Comparison of ENCODE assay signal across 7 mouse cellular contexts in the genomic region with DNA sequence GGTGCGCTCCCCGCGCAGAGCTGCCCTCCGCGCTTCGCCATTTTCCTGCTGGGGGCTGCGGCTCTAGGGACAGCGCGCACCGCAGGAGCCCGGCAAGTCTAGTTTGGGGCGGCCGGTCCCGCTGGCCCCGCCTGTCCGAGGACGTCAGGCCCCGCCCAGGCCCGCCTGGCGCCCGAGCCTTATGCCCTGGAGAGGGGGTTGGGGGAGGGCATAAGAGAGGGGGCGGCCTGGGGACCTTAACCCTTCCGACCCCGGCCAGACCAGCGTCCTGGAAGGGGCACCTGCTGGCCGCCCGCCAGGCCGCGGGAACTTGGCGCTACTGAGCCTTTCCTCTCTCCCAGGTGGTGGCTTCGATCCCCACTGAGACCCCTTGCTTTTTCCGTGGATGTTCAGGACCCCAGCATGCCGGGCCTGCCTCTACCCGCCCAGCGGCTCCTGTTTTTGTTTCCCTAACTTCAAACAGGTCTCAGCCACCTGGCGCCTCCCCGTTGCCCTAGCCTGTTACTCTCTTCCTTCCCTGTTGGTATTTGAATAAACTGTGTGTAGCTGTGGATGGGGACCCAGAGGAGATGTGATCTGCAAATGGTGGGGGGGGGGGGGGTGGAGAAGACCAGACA. TPM values are rescaled to one million over a fixed set of nuclear protein-coding genes. Genes with fewer than 3 reads are reported as not detected.
DNase-seq lines count a peak whose midpoint lies in the region; ATAC-seq and TF ChIP-seq lines count a peak whose summit lies in the region.

A gene (minus strand): TSS at position 98 of the 617 bp plus-strand sequence.

- no peak for TF ChIP-seq EP300 in MEL (IDR thresholded peaks at IDR 0.05; ENCODE audit: low read depth in 1 of 2, low read length in 2 of 2)

- H3K27ac ChIP-seq in MEL (ENCODE audit: control insufficient read depth, low read depth, low read length) = no peak within 1 kb of the TSS
- H3K27ac ChIP-seq in bone marrow macrophage, adult 2 months (ENCODE audit: insufficient read depth, low read depth, low read length) = no peak within 1 kb of the TSS
- no peak within 1 kb of the TSS for H3K27ac ChIP-seq in forebrain, embryonic 16.5 days (ENCODE audit: low read length)
- H3K27ac ChIP-seq in hindbrain, embryonic 12.5 days = no peak within 1 kb of the TSS
- H3K27ac ChIP-seq in limb, embryonic 14.5 days (replicated peaks; ENCODE audit: low read depth, low read length) = no peak within 1 kb of the TSS
- no peak within 1 kb of the TSS for H3K27ac ChIP-seq in midbrain, embryonic 14.5 days (replicated peaks; ENCODE audit: low read depth, low read length)

- no peak for TF ChIP-seq CTCF in MEL (IDR thresholded peaks at IDR 0.05 in 2 of 3, conservative IDR thresholded peaks at IDR 0.05 in 1 of 3; ENCODE audit: control insufficient read depth in 1 of 3, insufficient read depth in 1 of 3, low read depth in 2 of 3, low read length in 3 of 3, poor library complexity in 1 of 3, severe bottlenecking in 1 of 3)
- TF ChIP-seq CTCF in bone marrow macrophage, adult 2 months (IDR thresholded peaks at IDR 0.05; ENCODE audit: low read depth, low read length) = no peak

- peak; percentile 73 for ATAC-seq in forebrain, embryonic 16.5 days
- peak; percentile 24; the same call in 1 of the 2 replicates for ATAC-seq in hindbrain, embryonic 12.5 days (ENCODE audit: low FRiP score)
- ATAC-seq in limb, embryonic 14.5 days (ENCODE audit: low FRiP score, low read depth) = peak; percentile 46; the same call in 1 of the 2 replicates
- ATAC-seq in midbrain, embryonic 14.5 days (ENCODE audit: low FRiP score, low TSS enrichment) = peak; percentile 51; the same call in 1 of the 2 replicates

- H3K27me3 ChIP-seq in MEL (ENCODE audit: control insufficient read depth in 1 of 2, insufficient read depth in 2 of 2, low read length in 2 of 2) = no peaks in the 10 kb centered on the region
- H3K27me3 ChIP-seq in forebrain, embryonic 16.5 days (replicated peaks; ENCODE audit: control insufficient read depth, insufficient read depth, low read length) = no peaks in the 10 kb centered on the region; the same call in none of the 2 replicates
- H3K27me3 ChIP-seq in hindbrain, embryonic 12.5 days = peaks cover 54% of the 10 kb centered on the region
- peaks cover 22% of the 10 kb centered on the region for H3K27me3 ChIP-seq in limb, embryonic 14.5 days (ENCODE audit: control insufficient read depth, insufficient read depth, low read length)
- H3K27me3 ChIP-seq in midbrain, embryonic 14.5 days (ENCODE audit: control insufficient read depth, insufficient read depth, low read length) = peaks cover 34% of the 10 kb centered on the region

- under 1% methylated on average over 31 of the region's 37 CpGs for WGBS in forebrain, embryonic 16.5 days
- WGBS in hindbrain, embryonic 12.5 days = under 1% methylated on average over 37 of the region's 37 CpGs
- 0% methylated on average over 29 of the region's 37 CpGs for WGBS in limb, embryonic 14.5 days
- WGBS in midbrain, embryonic 14.5 days = under 1% methylated on average over 36 of the region's 37 CpGs

- H3K36me3 ChIP-seq in MEL (ENCODE audit: control insufficient read depth in 1 of 2, insufficient read depth in 2 of 2, low read length in 2 of 2) = no peaks in the 10 kb centered on the region; a peak in 1 of 4 replicates
- H3K36me3 ChIP-seq in forebrain, embryonic 16.5 days (ENCODE audit: control insufficient read depth, insufficient read depth) = no peaks in the 10 kb centered on the region
- no peaks in the 10 kb centered on the region for H3K36me3 ChIP-seq in hindbrain, embryonic 12.5 days
- H3K36me3 ChIP-seq in limb, embryonic 14.5 days (ENCODE audit: control insufficient read depth, insufficient read depth, low read length) = no peaks in the 10 kb centered on the region
- no peaks in the 10 kb centered on the region for H3K36me3 ChIP-seq in midbrain, embryonic 14.5 days (ENCODE audit: control insufficient read depth, insufficient read depth, low read length)

- H3K9me3 ChIP-seq in MEL (replicated peaks; ENCODE audit: insufficient read depth, low read length) = no peaks in the 10 kb centered on the region
- H3K9me3 ChIP-seq in forebrain, embryonic 16.5 days (ENCODE audit: control insufficient read depth, low read length) = no peaks in the 10 kb centered on the region
- H3K9me3 ChIP-seq in hindbrain, embryonic 12.5 days (replicated peaks) = no peaks in the 10 kb centered on the region
- H3K9me3 ChIP-seq in limb, embryonic 14.5 days (ENCODE audit: control insufficient read depth, low read length) = no peaks in the 10 kb centered on the region
- no peaks in the 10 kb centered on the region for H3K9me3 ChIP-seq in midbrain, embryonic 14.5 days (ENCODE audit: control insufficient read depth, low read length)

- peaks cover 1% of the 10 kb centered on the region; the same call in 1 of the 2 replicates for H3K79me2 ChIP-seq in MEL (ENCODE audit: control insufficient read depth, insufficient read depth, low read length, poor library complexity)

- peak within 1 kb of the TSS; percentile 71 to 87 for H3K4me3 ChIP-seq in MEL (ENCODE audit: control insufficient read depth in 1 of 2, insufficient read depth in 1 of 2, low read depth in 2 of 2, low read length in 2 of 2)
- peak within 1 kb of the TSS; percentile 48 for H3K4me3 ChIP-seq in bone marrow macrophage, adult 2 months (ENCODE audit: insufficient read depth, low read length)
- peak within 1 kb of the TSS; percentile 63 for H3K4me3 ChIP-seq in forebrain, embryonic 16.5 days (replicated peaks; ENCODE audit: low read length)
- peak within 1 kb of the TSS; percentile 60 for H3K4me3 ChIP-seq in hindbrain, embryonic 12.5 days
- H3K4me3 ChIP-seq in limb, embryonic 14.5 days (replicated peaks; ENCODE audit: low read length) = peak within 1 kb of the TSS; percentile 65
- peak within 1 kb of the TSS; percentile 51 for H3K4me3 ChIP-seq in midbrain, embryonic 14.5 days (replicated peaks; ENCODE audit: low read depth, low read length)

- peak; percentile 61 for DNase-seq in MEL (ENCODE audit: low read depth, low spot score)
- DNase-seq in limb, embryonic 14.5 days (ENCODE audit: low spot score) = peak; percentile 55
- no peak for DNase-seq in midbrain, embryonic 14.5 days
- DNase-seq in yolk sac, embryonic 10.5 days (ENCODE audit: low spot score) = peak; percentile 90

- H3K9ac ChIP-seq in MEL (ENCODE audit: control insufficient read depth, low read depth, low read length, poor library complexity, severe bottlenecking) = peak within 1 kb of the TSS; percentile 66
- peak within 1 kb of the TSS; percentile 66 for H3K9ac ChIP-seq in forebrain, embryonic 16.5 days (replicated peaks; ENCODE audit: low read depth, low read length)
- peak within 1 kb of the TSS; percentile 66 for H3K9ac ChIP-seq in hindbrain, embryonic 12.5 days
- H3K9ac ChIP-seq in limb, embryonic 14.5 days (ENCODE audit: low read depth, low read length, severe bottlenecking) = peak within 1 kb of the TSS; percentile 52
- H3K9ac ChIP-seq in midbrain, embryonic 14.5 days (replicated peaks; ENCODE audit: low read length) = peak within 1 kb of the TSS; percentile 54

- TF ChIP-seq RAD21 in MEL (IDR thresholded peaks at IDR 0.05; ENCODE audit: low read depth, low read length) = no peak

- TF ChIP-seq POLR2A in MEL (IDR thresholded peaks at IDR 0.05; ENCODE audit: control insufficient read depth in 1 of 2, insufficient read depth in 1 of 2, low read depth in 1 of 2, low read length in 2 of 2, poor library complexity in 1 of 2) = no peak
- no peak for TF ChIP-seq POLR2A in bone marrow macrophage, adult 2 months (IDR thresholded peaks at IDR 0.05; ENCODE audit: borderline replicate concordance, low read depth, low read length)
- TF ChIP-seq POLR2A in limb, embryonic 14.5 days (IDR thresholded peaks at IDR 0.05; ENCODE audit: borderline replicate concordance, extremely low read depth, insufficient read depth, insufficient read length) = no peak

- H3K4me2 ChIP-seq in forebrain, embryonic 16.5 days (ENCODE audit: low read length) = peak within 1 kb of the TSS; percentile 100
- H3K4me2 ChIP-seq in hindbrain, embryonic 12.5 days (replicated peaks) = peak within 1 kb of the TSS; percentile 98
- H3K4me2 ChIP-seq in limb, embryonic 14.5 days (replicated peaks; ENCODE audit: low read depth, low read length, severe bottlenecking) = peak within 1 kb of the TSS; percentile 99
- H3K4me2 ChIP-seq in midbrain, embryonic 14.5 days (ENCODE audit: low read length) = peak within 1 kb of the TSS; percentile 100

- H3K4me1 ChIP-seq in MEL (ENCODE audit: control insufficient read depth in 1 of 2, insufficient read depth in 2 of 2, low read length in 2 of 2) = peaks cover 0 to 21% of the 10 kb centered on the region in 2 experiments; a peak in 1 of 4 replicates
- no peaks in the 10 kb centered on the region; the same call in none of the 2 replicates for H3K4me1 ChIP-seq in bone marrow macrophage, adult 2 months (ENCODE audit: control insufficient read depth, insufficient read depth, low read length)
- H3K4me1 ChIP-seq in forebrain, embryonic 16.5 days (replicated peaks; ENCODE audit: control insufficient read depth, insufficient read depth, low read length) = peaks cover 27% of the 10 kb centered on the region
- peaks cover 54% of the 10 kb centered on the region for H3K4me1 ChIP-seq in hindbrain, embryonic 12.5 days
- H3K4me1 ChIP-seq in limb, embryonic 14.5 days (ENCODE audit: control insufficient read depth, insufficient read depth, low read length) = peaks cover 27% of the 10 kb centered on the region
- peaks cover 30% of the 10 kb centered on the region for H3K4me1 ChIP-seq in midbrain, embryonic 14.5 days (ENCODE audit: control insufficient read depth, insufficient read depth, low read length)

TF ChIP-seq in MEL, 35 proteins besides CTCF, POLR2A, EP300 and RAD21:
- TF ChIP-seq NELFE (IDR thresholded peaks at IDR 0.05; ENCODE audit: low read depth, low read length) (peak; percentile 21; the same call in 1 of the 2 replicates), TAL1 (IDR thresholded peaks at IDR 0.05; ENCODE audit: low read length) (no peak)

RNA-seq across cellular contexts. Expression of the gene that starts here (rescaled TPM):
- total RNA-seq in MEL (2012; rRNA removed) = 4.5 and 6.1 TPM in 2 replicates
- polyA plus RNA-seq in MEL (2012; ENCODE audit: insufficient read depth in 1 of 2, insufficient read length in 2 of 2, low read depth in 1 of 2, low replicate concordance in 2 of 2, missing spikeins in 1 of 2) = 10 to 100 TPM in 1 of 2 experiments, not detected in 1; 14.6 TPM
- 0.12 and 0.45 TPM in 2 replicates for polyA plus RNA-seq in bone marrow macrophage, adult 2 months (2012; ENCODE audit: insufficient read depth, insufficient read length, missing spikeins)
- 3.0 and 3.2 TPM in 2 replicates for polyA plus RNA-seq in forebrain, embryonic 16.5 days (2015; fragmentation: Nextera tagmentation; extraction: Ambion mirVana)
- polyA plus RNA-seq in hindbrain, embryonic 12.5 days (2016; fragmentation: Nextera tagmentation; extraction: Ambion mirVana) = 5.8 and 8.7 TPM in 2 replicates
- polyA plus RNA-seq in limb, embryonic 14.5 days (2012; rRNA removed) = 47.3 and 56.7 TPM in 2 replicates
- polyA plus RNA-seq in limb, embryonic 14.5 days (2014; fragmentation: Nextera tagmentation; extraction: Ambion mirVana) = 30.4 and 31.2 TPM in 2 replicates
- 1.2 and 1.8 TPM in 2 replicates for polyA plus RNA-seq in midbrain, embryonic 14.5 days (2014; fragmentation: Nextera tagmentation; extraction: Ambion mirVana)
